Mouse (Mus musculus) left cerebral cortex, postnatal 25 days (tissue): Measurements from ENCODE around the gene Ppfia2. TPM values are rescaled to one million over a fixed set of nuclear protein-coding genes. Genes with fewer than 3 reads are reported as not detected.

Experiments used
- DNase-seq, 2 experiments: peaks; one replicate each; pipeline ENCODE4 v3.0.0; 2022; ENCODE audit warnings: low spot score in 2 of 2, mixed read lengths in 1 of 2
- intact Hi-C: fragments of 180-260 bp; cut with DNase I; formaldehyde crosslinking; loops from one replicate; pipeline ENCODE4 v1.15.1; 2025
- total RNA-seq, 2 experiments: library from RNA; stranded (reverse); gene quantifications; 2 replicates each; pipeline ENCODE4 v1.2.3; 2021

The Ppfia2 gene
- 10 to 100 TPM; 77.3 to 82.6 TPM for total RNA-seq

DNA sequence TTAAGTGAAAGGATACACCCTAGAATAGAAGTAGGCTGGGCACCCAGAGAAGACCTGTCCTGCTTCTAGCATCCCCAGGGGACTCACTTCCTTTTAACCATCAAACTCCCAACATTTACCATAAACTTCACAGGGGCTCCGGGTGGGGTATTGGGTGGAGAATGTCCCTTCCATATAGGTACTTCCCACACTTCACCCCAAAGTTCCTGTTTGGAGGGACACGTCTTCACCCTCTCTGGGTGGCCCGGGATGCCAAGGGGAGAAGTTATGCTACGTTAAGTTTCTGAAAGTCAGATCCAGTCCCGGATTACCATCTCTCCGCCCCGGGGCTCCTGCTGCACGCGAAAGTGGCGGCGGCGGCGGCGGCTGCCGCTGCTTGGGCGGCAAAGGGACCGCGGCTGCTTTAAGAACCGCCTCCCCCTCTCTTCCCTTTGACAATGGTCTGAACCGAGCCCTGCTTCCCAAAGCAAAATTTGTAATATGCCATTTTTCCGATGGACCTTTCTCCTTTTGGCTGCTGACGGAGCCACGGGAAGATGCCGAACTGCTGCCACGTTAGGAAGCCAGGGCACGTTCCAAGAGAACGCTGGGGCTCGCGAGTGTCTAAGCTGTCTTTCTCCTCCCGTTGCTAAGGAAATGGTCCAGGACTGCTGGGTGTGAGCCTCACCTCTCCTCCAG lies at the start of gene Ppfia2:
Ppfia2 (plus strand) TSS at position 485 of the 678 bp plus-strand sequence.
- intact Hi-C loops, result loop anchor here (2.0 to 5.0 kb wide), 5 partner anchors 39 to 603 kb away; no protein-coding TSS in a partner anchor
- DNase-seq, result peak; percentile 80 to 88

DNA sequence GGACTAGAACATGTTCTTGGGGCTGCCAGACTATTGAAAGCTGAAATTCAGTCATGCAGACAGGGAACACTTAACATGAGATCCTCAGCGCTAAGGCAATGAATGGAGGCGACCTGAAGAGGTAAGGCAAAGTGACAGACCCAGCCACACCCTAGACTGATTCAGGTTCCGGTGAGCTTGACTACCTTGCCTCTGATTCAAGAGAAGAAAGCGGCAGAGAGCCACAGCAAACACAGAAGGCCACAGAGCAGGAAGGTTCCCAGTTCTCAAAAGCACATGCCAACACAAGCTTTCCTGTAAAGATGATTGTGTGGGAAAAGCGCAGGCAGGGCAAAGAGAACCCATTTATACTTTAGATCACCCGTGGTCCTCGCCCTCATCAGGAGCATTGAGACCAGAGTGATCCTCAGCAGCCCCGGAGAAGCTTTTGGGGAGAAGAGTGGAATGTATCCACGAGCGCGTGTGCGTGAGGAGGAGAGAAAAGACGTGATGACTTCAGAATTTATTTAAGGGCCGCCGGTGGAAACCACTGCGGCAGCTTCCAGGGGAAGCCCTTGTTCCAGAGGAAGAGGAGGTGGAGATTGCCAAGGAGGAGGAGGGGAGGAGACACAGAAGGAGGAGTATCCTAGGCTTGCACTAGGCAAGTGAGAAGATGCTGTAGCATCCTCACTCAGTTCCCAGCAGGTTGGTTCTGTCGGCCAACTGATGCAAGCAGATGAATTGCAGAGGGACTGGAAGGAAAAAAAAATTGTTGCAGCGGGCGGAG lies 1.0 kb upstream of the Ppfia2 start:
- intact Hi-C loops, result loop anchor here (5.0 kb wide), 1 partner anchor 52 kb away; no protein-coding TSS in a partner anchor
- DNase-seq, result peak; percentile 79 to 95

DNA sequence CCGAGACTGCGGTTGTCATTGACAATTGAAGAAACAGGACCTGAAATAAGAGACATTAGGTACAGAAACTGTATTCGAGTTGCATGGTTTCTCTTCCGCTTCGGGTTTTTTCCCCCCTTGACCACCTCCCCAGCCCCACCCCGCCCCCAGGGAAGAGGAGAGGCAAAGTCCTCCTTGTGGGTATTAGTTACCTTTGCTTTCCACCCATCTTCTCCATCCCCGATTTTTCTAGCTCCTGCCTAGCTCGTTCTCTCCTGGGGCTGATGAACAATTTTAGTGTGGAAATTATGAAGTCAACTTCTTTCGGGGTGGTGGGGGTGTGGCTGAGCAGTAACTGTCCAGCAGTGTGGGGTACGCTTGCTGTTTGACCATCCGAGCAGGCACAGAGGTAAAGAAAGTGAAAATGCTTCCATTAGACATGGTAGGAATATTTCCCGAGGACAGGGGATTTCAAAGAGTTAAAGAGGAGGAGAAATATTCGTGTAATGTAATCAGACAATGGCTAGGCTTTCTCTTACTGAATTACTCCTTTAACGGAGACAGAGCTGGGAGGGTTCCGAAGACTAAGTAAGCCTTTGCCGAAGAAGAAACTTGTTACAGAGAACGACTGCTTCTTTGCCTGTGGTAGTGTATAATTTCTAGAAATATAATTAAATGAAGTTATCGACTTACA lies 530 bp downstream of the Ppfia2 start:
- intact Hi-C loops, result loop anchor here (2.0 to 5.0 kb wide), 4 partner anchors 38 to 603 kb away; no protein-coding TSS in a partner anchor
- DNase-seq, result peak in 1 of 2 experiments; percentile 18

- DNase-seq, result peak; percentile 25 to 76
- intact Hi-C loops, result loop anchor here (2.0 to 5.0 kb wide), 2 partner anchors 39 to 97 kb away; partner anchors contain the start of gene Ppfia2
Measured at GRCm38 (mm10) chr10:106509281-106510165, 39.4 kb downstream of the Ppfia2 start.

DNA sequence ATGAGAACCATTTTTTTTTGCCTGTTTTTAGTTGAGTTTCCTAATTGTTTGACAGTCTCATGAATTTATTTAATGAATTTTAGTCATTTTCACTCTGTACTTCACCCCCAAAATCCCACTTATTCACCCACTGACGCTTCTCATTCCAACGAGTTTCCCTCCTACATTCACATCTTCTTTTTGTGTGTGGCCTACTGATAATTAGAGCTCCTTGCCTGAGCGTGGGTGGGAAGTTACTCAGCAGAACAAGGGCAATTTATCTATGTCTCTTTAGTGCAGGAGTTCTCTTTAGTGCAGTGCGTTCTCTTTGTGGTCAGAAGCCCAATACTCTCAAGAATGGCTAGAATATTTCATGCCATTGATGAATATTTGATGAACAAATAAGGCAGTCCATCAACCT lies 95.9 kb downstream of the Ppfia2 start:
- no peak for DNase-seq
- intact Hi-C loops, result no loop called here

GRCm38 (mm10) chr10:106585026-106585425 lies 114.9 kb downstream of the Ppfia2 start:
- no peak for DNase-seq
- intact Hi-C loops, result loop anchor here (1.0 to 10.0 kb wide), 4 partner anchors 113 to 744 kb away; partner anchors contain the start of genes Ccdc59, Mettl25 and Ppfia2

GRCm38 (mm10) chr10:106585476-106586080 lies 115.4 kb downstream of the Ppfia2 start:
- DNase-seq, result peak; percentile 50 to 55
- intact Hi-C loops, result loop anchor here (1.0 to 10.0 kb wide), 5 partner anchors 113 to 745 kb away; partner anchors contain the start of genes Ccdc59, Mettl25 and Ppfia2

GRCm38 (mm10) chr10:106587817-106588216 lies 117.7 kb downstream of the Ppfia2 start:
- peak in 1 of 2 experiments; percentile 38 for DNase-seq
- intact Hi-C loops, result loop anchor here (2.0 to 10.0 kb wide), 3 partner anchors 116 to 721 kb away; partner anchors contain the start of gene Ppfia2

DNA sequence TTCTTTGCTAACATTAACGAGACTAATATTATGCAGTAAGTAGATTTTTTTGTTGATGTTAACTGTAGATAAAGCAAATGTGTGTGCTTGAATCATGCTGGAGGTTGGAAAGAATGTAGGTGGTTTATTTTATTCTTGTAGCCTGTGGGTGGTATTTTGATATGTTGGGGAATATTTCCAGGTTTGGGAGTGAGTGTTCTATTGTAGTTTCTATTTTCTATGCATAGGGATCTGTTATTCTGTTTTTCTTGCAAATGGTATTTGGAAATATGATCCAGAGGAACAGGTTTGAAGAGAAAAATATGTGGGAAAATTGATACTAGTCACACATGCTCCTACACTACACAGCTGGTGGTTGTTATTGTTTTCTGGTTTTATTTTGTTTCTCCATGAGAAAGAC lies 120.8 kb downstream of the Ppfia2 start:
- intact Hi-C loops, result no loop called here
- DNase-seq, result peak in 1 of 2 experiments; percentile 53

DNA sequence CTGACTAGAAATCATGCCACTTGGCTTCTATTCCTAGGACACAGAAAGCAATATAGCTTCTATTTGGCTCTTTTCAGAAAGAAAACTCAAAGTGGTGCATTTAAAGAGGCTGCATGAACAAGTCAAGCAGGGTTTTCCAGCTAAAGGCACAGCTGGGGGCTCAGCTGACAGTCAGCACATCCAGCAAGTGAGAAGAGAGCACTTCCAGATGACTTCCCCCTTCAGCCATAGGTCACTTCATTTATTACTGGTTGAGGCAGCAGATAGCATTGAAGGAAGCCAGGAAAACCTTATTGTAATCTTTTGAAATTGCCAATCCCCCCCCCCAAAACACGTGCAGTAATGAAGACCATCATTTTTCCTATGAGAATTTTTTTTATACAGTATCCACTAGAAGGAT lies 126.8 kb downstream of the Ppfia2 start:
- no peak for DNase-seq
- intact Hi-C loops, result no loop called here

GRCm38 (mm10) chr10:106603319-106603898 lies 133.3 kb downstream of the Ppfia2 start:
- DNase-seq, result no peak
- intact Hi-C loops, result no loop called here

GRCm38 (mm10) chr10:106609177-106609981 lies 139.2 kb downstream of the Ppfia2 start:
- intact Hi-C loops, result no loop called here
- DNase-seq, result peak in 1 of 2 experiments; percentile 27

- DNase-seq, result no peak
- intact Hi-C loops, result loop anchor here (5.0 kb wide), 1 partner anchor 302 kb away; no protein-coding TSS in a partner anchor
Measured at GRCm38 (mm10) chr10:106610222-106610621, 140.1 kb downstream of the Ppfia2 start.

DNA sequence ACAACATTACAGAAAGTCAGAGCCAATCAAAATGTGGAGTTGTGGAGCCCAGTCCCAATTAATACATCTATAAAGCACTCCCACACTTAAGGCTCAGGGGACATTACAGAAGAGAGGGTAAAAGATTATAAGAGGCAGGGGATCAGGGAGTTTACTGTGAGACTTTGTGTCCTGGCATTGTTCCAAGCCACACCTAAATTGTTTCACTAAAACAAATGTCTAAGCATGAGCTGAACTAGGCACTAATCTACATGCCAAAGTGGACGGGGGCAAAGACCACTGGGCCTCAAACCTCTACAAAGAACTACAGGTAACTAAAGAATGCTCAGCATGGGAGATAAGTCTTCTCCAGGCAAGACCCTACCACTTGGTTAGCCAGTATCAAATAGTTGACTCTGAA lies 148.1 kb downstream of the Ppfia2 start:
- no peak for DNase-seq
- intact Hi-C loops, result no loop called here

DNA sequence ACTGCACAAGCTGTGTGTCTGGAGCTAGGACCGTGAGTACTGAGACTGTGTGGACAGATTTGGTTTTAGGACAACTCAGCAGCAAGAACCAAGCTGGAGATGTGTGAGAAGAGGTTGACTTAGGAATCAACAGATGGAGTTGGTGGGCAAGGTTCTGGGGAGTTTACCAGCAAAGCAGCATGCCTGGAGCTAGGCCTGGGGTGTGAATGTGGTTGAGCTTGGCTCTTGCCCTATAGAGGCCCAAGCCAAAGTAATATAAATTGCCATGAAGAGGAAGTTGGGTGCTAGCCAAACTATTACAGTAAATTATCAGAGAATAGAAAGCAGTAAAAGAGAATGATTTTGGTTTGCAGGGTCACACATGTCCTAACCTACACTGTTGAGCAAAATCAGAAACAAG lies 150.8 kb downstream of the Ppfia2 start:
- no peak for DNase-seq
- intact Hi-C loops, result no loop called here

- DNase-seq, result peak in 1 of 2 experiments; percentile 15
- intact Hi-C loops, result no loop called here
Measured at GRCm38 (mm10) chr10:106623342-106623741, 153.2 kb downstream of the Ppfia2 start.
